Mouse (Mus musculus) liver, embryonic 11.5 days (tissue): Measurements from ENCODE around the gene Fgfr2. TPM values are rescaled to one million over a fixed set of nuclear protein-coding genes. Genes with fewer than 3 reads are reported as not detected.

ENCODE experiments used
- ATAC-seq: fragments of 200-750 bp; cut with Nextera tagmentation; replicated peaks from 2 replicates; pipeline ENCODE4 v1.8.0; 2017; ENCODE audit warnings: moderate number of reproducible peaks, mild to moderate bottlenecking, moderate TSS enrichment, moderate library complexity; ENCODE audit not compliant: low FRiP score
- DNase-seq: peaks from one replicate; pipeline ENCODE4 v3.0.0-alpha.2; 2017; ENCODE audit warnings: low spot score
- H3K27ac ChIP-seq: fragments of 300-500 bp; sonication (generic); 2 replicates; pipeline ENCODE4 v1.5.1; 2014; ENCODE audit warnings: mild to moderate bottlenecking, low read depth, low read length, control low read depth
- H3K27me3 ChIP-seq: fragments of 300-500 bp; sonication (generic); replicated peaks from 2 replicates; pipeline ENCODE4 v1.6.1; 2014; ENCODE audit warnings: low read length, mixed read lengths; ENCODE audit not compliant: control insufficient read depth, insufficient read depth
- H3K36me3 ChIP-seq: fragments of 300-500 bp; sonication (generic); 2 replicates; pipeline ENCODE4 v1.6.1; 2014; ENCODE audit warnings: mild to moderate bottlenecking, low read length, moderate library complexity, mixed read lengths; ENCODE audit not compliant: control insufficient read depth, insufficient read depth
- H3K4me1 ChIP-seq: fragments of 300-500 bp; sonication (generic); replicated peaks from 2 replicates; pipeline ENCODE4 v1.6.1; 2014; ENCODE audit warnings: low read length, mixed read lengths; ENCODE audit not compliant: control insufficient read depth, insufficient read depth
- H3K4me2 ChIP-seq: fragments of 300-500 bp; sonication (generic); 2 replicates; pipeline ENCODE4 v1.6.1; 2014; ENCODE audit warnings: mild to moderate bottlenecking, control low read depth, moderate library complexity
- H3K4me3 ChIP-seq: fragments of 300-500 bp; sonication (generic); 2 replicates; pipeline ENCODE4 v1.5.1; 2014; ENCODE audit warnings: low read depth, low read length, control low read depth
- H3K9ac ChIP-seq: fragments of 300-500 bp; sonication (generic); 2 replicates; pipeline ENCODE4 v1.6.1; 2014; ENCODE audit warnings: low read depth, low read length, control low read depth
- H3K9me3 ChIP-seq: fragments of 300-500 bp; sonication (generic); 2 replicates; pipeline ENCODE4 v1.6.1; 2016; ENCODE audit warnings: low read length, inconsistent platforms, mixed read lengths; ENCODE audit not compliant: control insufficient read depth
- WGBS: fragments of 180-500 bp; shearing (Covaris S2); extraction: QIAGEN DNeasy Blood & Tissue Kit; methylation state at CpG from one replicate; pipeline ENCODE4 v1.1.7; 2014; 5-methylcytosine and 5-hydroxymethylcytosine counted together
- polyA plus RNA-seq: library from polyadenylated mRNA; unstranded; fragments of >200 nt; fragmentation: Nextera tagmentation; extraction: Ambion mirVana; gene quantifications from 2 replicates; pipeline ENCODE4 v1.2.1, GENCODE M21; 2014

Gene Fgfr2
- polyA plus RNA-seq, 1 experiment from 2014 or later: 32.6 TPM

DNA sequence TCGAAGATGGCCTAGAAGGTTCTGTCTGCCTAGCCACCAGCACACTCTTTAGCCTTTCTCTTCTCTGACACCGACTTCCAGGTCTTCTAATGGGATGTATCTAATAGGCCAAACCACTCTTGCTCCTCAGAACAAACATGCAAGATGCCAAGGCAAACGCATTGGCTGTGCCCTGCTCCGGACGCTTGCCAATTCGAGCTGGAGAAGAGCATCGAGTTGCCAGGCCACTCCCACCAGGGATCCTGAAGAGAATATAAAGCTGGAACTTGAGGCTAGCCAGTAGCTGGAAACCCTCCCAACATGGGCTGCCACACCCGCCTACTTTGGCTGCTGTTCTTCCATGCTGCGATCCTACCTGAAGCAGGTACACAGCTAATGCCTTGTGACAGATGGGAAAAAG is 1949.0 kb downstream of the Fgfr2 start, which contains the start of gene 5430419D17Rik:
Gene 5430419D17Rik, plus strand, starts transcription at position 282 of the 400 bp plus-strand sequence.
- no peak for DNase-seq

DNA sequence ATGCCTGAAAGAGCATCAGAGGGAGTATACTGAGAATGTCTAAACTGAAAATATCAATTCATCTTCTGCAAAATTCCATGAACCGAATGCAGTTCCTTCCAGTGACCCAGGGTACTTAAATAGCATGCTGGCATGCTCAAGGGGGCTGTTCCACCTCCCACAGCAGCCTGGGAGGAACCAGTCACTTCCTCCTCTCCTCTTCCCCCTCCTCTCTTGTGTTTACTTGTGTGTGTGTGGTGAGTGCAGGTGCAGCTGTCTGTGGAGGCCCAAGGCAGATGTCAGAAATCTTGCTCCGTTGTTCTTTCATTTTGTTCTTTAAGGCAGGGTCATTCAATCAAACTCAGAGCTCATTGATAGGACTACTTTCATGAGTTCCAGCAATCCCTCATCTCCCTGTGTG is 1954.1 kb downstream of the Fgfr2 start:
- no peak overlapping the region for H3K9ac ChIP-seq
- no peaks in the 10 kb centered on the region for H3K36me3 ChIP-seq
- no peak overlapping the region for H3K4me3 ChIP-seq
- H3K27me3 ChIP-seq: no peaks in the 10 kb centered on the region
- no peak for DNase-seq
- H3K9me3 ChIP-seq: no peaks in the 10 kb centered on the region
- 43% methylated on average over 2 of the region's 2 CpGs for WGBS
- H3K4me2 ChIP-seq: no peak overlapping the region
- no peak overlapping the region for H3K27ac ChIP-seq
- no peaks in the 10 kb centered on the region for H3K4me1 ChIP-seq
- ATAC-seq: no peak

More for the DNA sequence above, 1949.0 kb downstream of the Fgfr2 start, which contains the start of gene 5430419D17Rik:
- H3K27me3 ChIP-seq: no peaks in the 10 kb centered on the region
- no peaks in the 10 kb centered on the region for H3K9me3 ChIP-seq
- no peak for ATAC-seq
- H3K27ac ChIP-seq: no peak within 1 kb of the TSS
- H3K4me3 ChIP-seq: no peak within 1 kb of the TSS
- WGBS: 82% methylated on average over 9 of the region's 9 CpGs
- H3K9ac ChIP-seq: no peak within 1 kb of the TSS
- H3K4me1 ChIP-seq: no peaks in the 10 kb centered on the region
- no peaks in the 10 kb centered on the region for H3K36me3 ChIP-seq
- no peak within 1 kb of the TSS for H3K4me2 ChIP-seq

DNA sequence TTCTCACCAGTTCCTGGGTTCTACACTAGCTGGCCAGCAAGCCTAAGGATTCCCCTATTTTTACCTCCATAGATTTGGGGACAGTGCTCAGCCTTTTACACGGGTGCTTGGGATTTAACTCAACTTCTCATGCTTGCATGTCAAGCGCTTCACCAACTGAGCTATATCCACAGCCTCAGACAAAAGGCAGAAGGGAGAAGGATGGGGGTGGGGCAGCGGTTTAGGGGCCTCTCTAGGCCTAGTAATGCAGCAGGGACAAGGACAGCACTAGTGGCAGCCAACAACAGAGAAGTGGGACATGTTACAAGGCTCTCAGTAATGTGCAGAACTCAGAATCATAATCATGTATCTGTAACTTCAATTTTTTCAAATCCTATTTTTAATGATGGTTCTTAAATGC is 1955.4 kb downstream of the Fgfr2 start:
- ATAC-seq (no peak), DNase-seq (no peak)
- H3K4me2 ChIP-seq: no peak overlapping the region
- no peak overlapping the region for H3K4me3 ChIP-seq
- H3K27ac ChIP-seq: no peak overlapping the region
- no peaks in the 10 kb centered on the region for H3K27me3 ChIP-seq
- H3K36me3 ChIP-seq: no peaks in the 10 kb centered on the region
- 74% methylated on average over 3 of the region's 3 CpGs for WGBS
- H3K9ac ChIP-seq: no peak overlapping the region
- H3K4me1 ChIP-seq: no peaks in the 10 kb centered on the region
- no peaks in the 10 kb centered on the region for H3K9me3 ChIP-seq

DNA sequence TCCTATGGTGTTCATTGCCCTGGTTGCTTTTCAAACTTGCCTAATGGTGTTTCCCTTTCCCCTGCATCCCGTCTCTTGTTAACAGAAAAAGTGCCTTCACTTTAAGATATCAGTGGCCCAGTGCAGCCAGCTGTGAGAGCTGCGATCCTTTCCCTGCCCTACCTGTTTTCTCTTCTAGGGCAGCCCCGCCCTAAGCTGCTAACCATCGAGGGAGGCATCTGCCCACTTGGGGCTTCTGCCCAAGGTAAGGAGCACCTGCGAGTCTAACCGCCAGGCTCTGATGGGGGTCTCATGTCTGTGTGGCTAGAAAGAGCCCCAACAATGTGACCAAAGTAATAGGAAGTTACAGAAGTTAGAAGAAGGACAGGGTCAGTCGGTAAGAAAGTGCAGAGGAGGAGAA is 1960.9 kb downstream of the Fgfr2 start:
- Histone ChIP-seq H3K9ac (no peak overlapping the region), H3K27ac (no peak overlapping the region), H3K4me3 (no peak overlapping the region), H3K27me3 (no peaks in the 10 kb centered on the region), H3K9me3 (no peaks in the 10 kb centered on the region), H3K4me2 (no peak overlapping the region), H3K36me3 (no peaks in the 10 kb centered on the region), H3K4me1 (no peaks in the 10 kb centered on the region)
- no peak for DNase-seq
- no peak for ATAC-seq
- WGBS: 61% methylated on average over 7 of the region's 7 CpGs

DNA sequence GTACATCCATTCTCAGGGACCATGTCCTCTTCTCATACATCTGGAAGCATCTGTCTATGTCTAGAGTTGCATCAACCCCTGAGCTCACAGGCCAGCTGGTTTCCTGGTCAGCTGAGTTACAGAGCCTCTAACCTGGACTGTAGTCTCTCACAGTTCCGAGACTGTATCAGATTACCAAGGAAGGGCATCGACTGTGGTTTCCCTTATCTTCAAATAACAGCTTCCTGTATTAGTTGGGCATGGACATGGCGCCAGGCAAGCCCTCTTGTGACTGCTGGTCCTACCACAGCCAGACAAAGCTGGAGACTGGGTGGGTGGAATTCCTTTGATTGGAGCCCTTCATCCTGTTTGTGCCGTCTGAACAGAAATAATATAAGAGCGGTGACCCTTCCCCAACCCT is 1970.1 kb downstream of the Fgfr2 start:
- H3K27ac ChIP-seq: no peak overlapping the region
- no peaks in the 10 kb centered on the region for H3K36me3 ChIP-seq
- H3K9ac ChIP-seq: no peak overlapping the region
- no peaks in the 10 kb centered on the region for H3K27me3 ChIP-seq
- no peak for ATAC-seq
- no peak overlapping the region for H3K4me3 ChIP-seq
- H3K9me3 ChIP-seq: no peaks in the 10 kb centered on the region
- 48% methylated on average over 5 of the region's 5 CpGs for WGBS
- H3K4me2 ChIP-seq: no peak overlapping the region
- no peak for DNase-seq
- no peaks in the 10 kb centered on the region for H3K4me1 ChIP-seq

DNA sequence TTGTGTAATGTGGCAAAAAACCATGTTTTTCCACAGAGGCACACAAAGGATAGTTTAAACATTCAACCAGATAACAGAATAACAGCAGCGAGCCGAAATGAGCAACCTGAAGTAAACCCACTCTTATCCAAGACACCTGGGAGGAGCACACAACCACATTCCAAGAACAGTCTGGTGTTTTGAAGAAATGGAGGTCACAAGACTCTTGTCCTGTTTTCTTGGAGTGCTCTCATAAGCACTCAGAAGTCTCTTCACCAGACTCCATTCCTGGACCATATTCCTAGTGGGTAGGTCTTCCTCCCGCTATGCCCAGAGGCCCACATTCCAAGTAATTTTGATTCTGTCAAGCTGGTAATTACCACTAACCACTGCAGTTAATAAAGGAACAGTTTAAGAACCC is 1973.0 kb downstream of the Fgfr2 start:
- Histone ChIP-seq H3K36me3 (no peaks in the 10 kb centered on the region), H3K27me3 (no peaks in the 10 kb centered on the region), H3K27ac (no peak overlapping the region), H3K4me2 (no peak overlapping the region), H3K9me3 (no peaks in the 10 kb centered on the region), H3K4me3 (no peak overlapping the region), H3K9ac (no peak overlapping the region), H3K4me1 (no peaks in the 10 kb centered on the region)
- DNase-seq (no peak), ATAC-seq (no peak)
- WGBS: 78% methylated on average over 3 of the region's 3 CpGs

DNA sequence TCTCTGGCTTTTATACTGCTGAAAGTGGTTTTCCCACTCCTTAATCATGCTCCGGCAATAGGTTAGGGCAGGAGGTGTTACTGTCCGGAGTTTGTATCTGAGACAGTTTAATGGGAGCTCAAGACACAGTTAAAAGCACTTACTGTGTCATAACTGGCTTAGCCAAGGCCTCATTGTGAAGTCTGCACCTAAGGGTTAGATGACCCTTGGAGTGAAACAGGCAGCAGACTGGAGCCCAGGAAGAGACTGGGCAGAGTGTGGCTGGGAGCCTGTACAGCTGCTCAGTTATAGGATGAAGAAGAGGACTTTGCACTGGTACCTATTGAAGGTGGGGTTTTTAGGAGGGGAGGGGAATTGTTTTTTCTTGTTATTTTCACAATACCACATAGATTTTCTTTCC is 1976.9 kb downstream of the Fgfr2 start, which contains the start of gene 4933402N03Rik:
Gene 4933402N03Rik, minus strand, starts transcription at position 101 of the 400 bp plus-strand sequence.
- H3K4me1 ChIP-seq: no peaks in the 10 kb centered on the region
- no peak within 1 kb of the TSS for H3K4me3 ChIP-seq
- H3K9me3 ChIP-seq: no peaks in the 10 kb centered on the region
- H3K9ac ChIP-seq: no peak within 1 kb of the TSS
- WGBS: 79% methylated on average over 2 of the region's 2 CpGs
- H3K36me3 ChIP-seq: no peaks in the 10 kb centered on the region
- ATAC-seq (no peak), DNase-seq (no peak)
- no peaks in the 10 kb centered on the region for H3K27me3 ChIP-seq
- H3K27ac ChIP-seq: no peak within 1 kb of the TSS
- no peak within 1 kb of the TSS for H3K4me2 ChIP-seq

DNA sequence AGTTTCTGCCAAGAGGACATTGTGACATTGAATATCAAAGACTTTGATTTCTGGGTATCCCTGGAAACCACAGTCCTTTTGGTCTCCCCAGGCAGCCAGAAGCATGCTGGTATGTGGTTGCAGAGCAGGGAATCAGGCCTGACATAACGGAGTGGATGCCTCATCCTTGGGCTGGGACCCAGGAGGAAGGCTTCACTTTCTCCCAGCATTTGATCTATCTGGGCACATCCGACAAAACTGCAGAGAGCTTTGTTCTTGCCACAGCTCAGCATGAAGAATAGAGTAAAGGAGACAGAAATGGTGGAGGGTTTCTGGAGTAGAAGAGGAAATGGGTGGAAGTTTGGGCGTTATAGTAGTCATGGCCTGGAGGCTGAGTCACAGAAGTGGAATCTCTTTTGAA is 1990.0 kb downstream of the Fgfr2 start:
- Histone ChIP-seq H3K9me3 (no peaks in the 10 kb centered on the region), H3K27ac (no peak overlapping the region), H3K4me3 (no peak overlapping the region), H3K36me3 (no peaks in the 10 kb centered on the region), H3K4me1 (no peaks in the 10 kb centered on the region), H3K9ac (no peak overlapping the region), H3K4me2 (no peak overlapping the region), H3K27me3 (no peaks in the 10 kb centered on the region)
- ATAC-seq: no peak
- WGBS: 59% methylated on average over 3 of the region's 3 CpGs
- no peak for DNase-seq

DNA sequence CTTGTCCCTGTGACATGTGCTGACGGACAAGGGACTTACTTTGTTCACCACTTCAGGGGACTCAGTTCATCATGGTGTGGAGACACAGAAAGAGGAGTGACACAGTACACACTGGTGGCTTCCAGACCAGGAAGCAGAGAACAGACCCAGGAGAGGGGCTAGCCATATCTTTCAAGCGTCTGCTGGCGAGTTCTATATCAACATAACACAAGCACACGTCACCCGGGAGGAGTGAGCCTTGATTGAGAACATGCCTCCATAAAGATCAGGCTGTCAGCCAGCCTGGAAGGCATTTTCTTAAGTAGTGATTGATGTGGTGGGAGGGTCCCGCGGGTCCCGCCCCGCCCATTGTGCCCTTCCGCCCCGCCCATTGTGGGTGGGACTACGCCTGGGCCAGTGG is 1993.1 kb downstream of the Fgfr2 start:
- H3K9me3 ChIP-seq: no peaks in the 10 kb centered on the region
- H3K4me1 ChIP-seq: no peaks in the 10 kb centered on the region
- H3K9ac ChIP-seq: no peak overlapping the region
- no peaks in the 10 kb centered on the region for H3K27me3 ChIP-seq
- H3K36me3 ChIP-seq: no peaks in the 10 kb centered on the region
- H3K27ac ChIP-seq: no peak overlapping the region
- H3K4me3 ChIP-seq: no peak overlapping the region
- DNase-seq (no peak), ATAC-seq (no peak)
- 61% methylated on average over 12 of the region's 12 CpGs for WGBS
- H3K4me2 ChIP-seq: no peak overlapping the region
